Mouse (Mus musculus): ENCODE measurements around the gene Fat3. TPM values are rescaled to one million over a fixed set of nuclear protein-coding genes. Genes with fewer than 3 reads are reported as not detected.

Gene Fat3
- polyA plus RNA-seq, 1 experiment: not detected

GRCm38 (mm10) chr9:15976959-15977663, 524.0 kb downstream of the Fat3 start:
- no peaks in the 10 kb centered on the region for H3K79me2 ChIP-seq (ENCODE audit: control insufficient read depth, insufficient read depth)
- TF ChIP-seq MAX (IDR thresholded peaks at IDR 0.05) (no peak), MYOD1 (IDR thresholded peaks at IDR 0.05; ENCODE audit: control insufficient read depth, insufficient read length, low read depth) (no peak), CEBPB (IDR thresholded peaks at IDR 0.05; ENCODE audit: low read depth) (no peak)
- no peak overlapping the region for H3K4me3 ChIP-seq (ENCODE audit: insufficient read depth, poor library complexity, severe bottlenecking)
- no peaks in the 10 kb centered on the region for H3K27me3 ChIP-seq (ENCODE audit: control insufficient read depth, insufficient read depth, insufficient read length)
- H3K79me3 ChIP-seq (ENCODE audit: low read depth): no peaks in the 10 kb centered on the region
- H3ac ChIP-seq (ENCODE audit: control insufficient read depth, insufficient read length, low read depth): no peak overlapping the region
- H3K36me3 ChIP-seq (ENCODE audit: control insufficient read depth, insufficient read depth): no peaks in the 10 kb centered on the region

- H3K4me3 ChIP-seq (ENCODE audit: insufficient read depth, poor library complexity, severe bottlenecking): no peak overlapping the region
- TF ChIP-seq CEBPB (IDR thresholded peaks at IDR 0.05; ENCODE audit: low read depth): no peak
- no peak for TF ChIP-seq CTCF (IDR thresholded peaks at IDR 0.05; ENCODE audit: control insufficient read depth, insufficient read depth, insufficient read length)
- no peaks in the 10 kb centered on the region for H3K79me3 ChIP-seq (ENCODE audit: low read depth)
- H3K79me2 ChIP-seq (ENCODE audit: control insufficient read depth, insufficient read depth): no peaks in the 10 kb centered on the region
- H3K36me3 ChIP-seq (ENCODE audit: control insufficient read depth, insufficient read depth): no peaks in the 10 kb centered on the region
- H3ac ChIP-seq (ENCODE audit: control insufficient read depth, insufficient read length, low read depth): no peak overlapping the region
- H3K27me3 ChIP-seq (ENCODE audit: control insufficient read depth, insufficient read depth, insufficient read length): no peaks in the 10 kb centered on the region
Observed at GRCm38 (mm10) chr9:15975999-15976398, 525.1 kb downstream of the Fat3 start.

- no peak overlapping the region for H3ac ChIP-seq (ENCODE audit: control insufficient read depth, insufficient read length, low read depth)
- H3K79me3 ChIP-seq (ENCODE audit: low read depth): no peaks in the 10 kb centered on the region
- no peaks in the 10 kb centered on the region for H3K79me2 ChIP-seq (ENCODE audit: control insufficient read depth, insufficient read depth)
- no peaks in the 10 kb centered on the region for H3K27me3 ChIP-seq (ENCODE audit: control insufficient read depth, insufficient read depth, insufficient read length)
- no peak overlapping the region for H3K4me3 ChIP-seq (ENCODE audit: insufficient read depth, poor library complexity, severe bottlenecking)
- no peaks in the 10 kb centered on the region for H3K36me3 ChIP-seq (ENCODE audit: control insufficient read depth, insufficient read depth)
- TF ChIP-seq MYOD1 (IDR thresholded peaks at IDR 0.05; ENCODE audit: control insufficient read depth, insufficient read length, low read depth): no peak
- no peak for TF ChIP-seq CEBPB (IDR thresholded peaks at IDR 0.05; ENCODE audit: low read depth)
Observed at GRCm38 (mm10) chr9:15972201-15972600, 528.9 kb downstream of the Fat3 start.

- TF ChIP-seq MAX (IDR thresholded peaks at IDR 0.05) (no peak), CEBPB (IDR thresholded peaks at IDR 0.05; ENCODE audit: low read depth) (no peak), FOSL1 (IDR thresholded peaks at IDR 0.05; ENCODE audit: insufficient read depth, low read length, poor library complexity, severe bottlenecking) (no peak), CTCF (IDR thresholded peaks at IDR 0.05; ENCODE audit: control insufficient read depth, insufficient read depth, insufficient read length) (no peak), USF1 (IDR thresholded peaks at IDR 0.05; ENCODE audit: low read depth) (no peak)
- H3ac ChIP-seq (ENCODE audit: control insufficient read depth, insufficient read length, low read depth): no peak overlapping the region
- H3K27me3 ChIP-seq (ENCODE audit: control insufficient read depth, insufficient read depth, insufficient read length): no peaks in the 10 kb centered on the region
- no peak overlapping the region for H3K4me3 ChIP-seq (ENCODE audit: insufficient read depth, poor library complexity, severe bottlenecking)
- H3K36me3 ChIP-seq (ENCODE audit: control insufficient read depth, insufficient read depth): no peaks in the 10 kb centered on the region
- H3K79me3 ChIP-seq (ENCODE audit: low read depth): no peaks in the 10 kb centered on the region
- H3K79me2 ChIP-seq (ENCODE audit: control insufficient read depth, insufficient read depth): no peaks in the 10 kb centered on the region
Observed at GRCm38 (mm10) chr9:15971393-15971792, 529.7 kb downstream of the Fat3 start.

- Histone ChIP-seq H3K4me3 (ENCODE audit: insufficient read depth, poor library complexity, severe bottlenecking) (no peak overlapping the region), H3K27me3 (ENCODE audit: control insufficient read depth, insufficient read depth, insufficient read length) (no peaks in the 10 kb centered on the region), H3K36me3 (ENCODE audit: control insufficient read depth, insufficient read depth) (no peaks in the 10 kb centered on the region), H3K79me3 (ENCODE audit: low read depth) (no peaks in the 10 kb centered on the region), H3K79me2 (ENCODE audit: control insufficient read depth, insufficient read depth) (no peaks in the 10 kb centered on the region), H3ac (ENCODE audit: control insufficient read depth, insufficient read length, low read depth) (no peak overlapping the region)
- TF ChIP-seq MYOG (IDR thresholded peaks at IDR 0.05; ENCODE audit: control insufficient read depth, extremely low read depth, insufficient read length) (no peak), USF1 (IDR thresholded peaks at IDR 0.05; ENCODE audit: low read depth) (no peak)
Observed at GRCm38 (mm10) chr9:15964198-15964597, 536.9 kb downstream of the Fat3 start.

- Histone ChIP-seq H3K27me3 (ENCODE audit: control insufficient read depth, insufficient read depth, insufficient read length) (no peaks in the 10 kb centered on the region), H3K79me2 (ENCODE audit: control insufficient read depth, insufficient read depth) (no peaks in the 10 kb centered on the region), H3ac (ENCODE audit: control insufficient read depth, insufficient read length, low read depth) (no peak overlapping the region), H3K79me3 (ENCODE audit: low read depth) (no peaks in the 10 kb centered on the region), H3K36me3 (ENCODE audit: control insufficient read depth, insufficient read depth) (no peaks in the 10 kb centered on the region), H3K4me3 (ENCODE audit: insufficient read depth, poor library complexity, severe bottlenecking) (no peak overlapping the region)
- TF ChIP-seq MAX (IDR thresholded peaks at IDR 0.05) (no peak), MYOD1 (IDR thresholded peaks at IDR 0.05; ENCODE audit: control insufficient read depth, insufficient read length, low read depth) (no peak), MYOG (IDR thresholded peaks at IDR 0.05; ENCODE audit: control insufficient read depth, extremely low read depth, insufficient read length) (no peak), CTCF (IDR thresholded peaks at IDR 0.05; ENCODE audit: control insufficient read depth, insufficient read depth, insufficient read length) (no peak), CEBPB (IDR thresholded peaks at IDR 0.05; ENCODE audit: low read depth) (no peak), USF1 (IDR thresholded peaks at IDR 0.05; ENCODE audit: low read depth) (no peak), FOSL1 (IDR thresholded peaks at IDR 0.05; ENCODE audit: insufficient read depth, low read length, poor library complexity, severe bottlenecking) (no peak)
Observed at GRCm38 (mm10) chr9:15962886-15963285, 538.2 kb downstream of the Fat3 start.

All from C2C12 (cell line).